Mouse (Mus musculus): Measurements from ENCODE around the gene Edrf1. TPM values are rescaled to one million over a fixed set of nuclear protein-coding genes. Genes with fewer than 3 reads are reported as not detected.

Edrf1 gene
- polyA plus RNA-seq, 1 experiment from 2014 or later = 25.5 TPM

- no peak overlapping the region for H3K4me2 ChIP-seq (replicated peaks; ENCODE audit: low read depth, low read length)
- H3K27ac ChIP-seq (ENCODE audit: low read length) = peak overlapping the region; percentile 61
- WGBS = 38% methylated on average over 10 of the region's 12 CpGs
Measured at GRCm38 (mm10) chr7:133634932-133635650, 2.3 kb upstream of the Edrf1 start.

GRCm38 (mm10) chr7:133636738-133637352 is 498 bp upstream of the Edrf1 start:
- no peak; the same call in 1 of the 2 replicates for ATAC-seq (ENCODE audit: insufficient number of reproducible peaks, insufficient read depth, low FRiP score, low read depth)
- Histone ChIP-seq H3K4me1 (ENCODE audit: control insufficient read depth, insufficient read depth, low read length) (peaks cover 8% of the 10 kb centered on the region; the same call in 1 of the 2 replicates), H3K4me2 (replicated peaks; ENCODE audit: low read depth, low read length) (peak overlapping the region; percentile 63), H3K9ac (replicated peaks; ENCODE audit: low read depth, low read length) (peak overlapping the region; percentile 67), H3K27me3 (ENCODE audit: control insufficient read depth, insufficient read depth, low read length) (no peaks in the 10 kb centered on the region), H3K9me3 (ENCODE audit: control insufficient read depth, low read depth, low read length) (no peaks in the 10 kb centered on the region), H3K4me3 (ENCODE audit: low read depth, low read length) (peak overlapping the region; percentile 94), H3K27ac (ENCODE audit: low read length) (peak overlapping the region; percentile 58), H3K36me3 (ENCODE audit: control insufficient read depth, insufficient read depth, low read length) (peaks cover 15% of the 10 kb centered on the region)
- WGBS = 4% methylated on average over 21 of the region's 21 CpGs

More at GRCm38 (mm10) chr7:133634932-133635650, 2.3 kb upstream of the Edrf1 start:
- ATAC-seq (ENCODE audit: insufficient number of reproducible peaks, insufficient read depth, low FRiP score, low read depth) = no peak
- Histone ChIP-seq H3K27me3 (ENCODE audit: control insufficient read depth, insufficient read depth, low read length) (no peaks in the 10 kb centered on the region), H3K36me3 (ENCODE audit: control insufficient read depth, insufficient read depth, low read length) (no peaks in the 10 kb centered on the region), H3K4me3 (ENCODE audit: low read depth, low read length) (no peak overlapping the region), H3K9me3 (ENCODE audit: control insufficient read depth, low read depth, low read length) (no peaks in the 10 kb centered on the region), H3K4me1 (ENCODE audit: control insufficient read depth, insufficient read depth, low read length) (peaks cover 8% of the 10 kb centered on the region; the same call in 1 of the 2 replicates), H3K9ac (replicated peaks; ENCODE audit: low read depth, low read length) (no peak overlapping the region)

- Histone ChIP-seq H3K4me3 (ENCODE audit: low read depth, low read length) (peak overlapping the region; percentile 94), H3K36me3 (ENCODE audit: control insufficient read depth, insufficient read depth, low read length) (peaks cover 29% of the 10 kb centered on the region), H3K9me3 (ENCODE audit: control insufficient read depth, low read depth, low read length) (no peaks in the 10 kb centered on the region), H3K27ac (ENCODE audit: low read length) (no peak overlapping the region), H3K4me2 (replicated peaks; ENCODE audit: low read depth, low read length) (peak overlapping the region; percentile 86), H3K9ac (replicated peaks; ENCODE audit: low read depth, low read length) (peak overlapping the region; percentile 92), H3K4me1 (ENCODE audit: control insufficient read depth, insufficient read depth, low read length) (peaks cover 8% of the 10 kb centered on the region; the same call in 1 of the 2 replicates), H3K27me3 (ENCODE audit: control insufficient read depth, insufficient read depth, low read length) (no peaks in the 10 kb centered on the region)
- 7% methylated on average over 13 of the region's 13 CpGs for WGBS
- no peak for ATAC-seq (ENCODE audit: insufficient number of reproducible peaks, insufficient read depth, low FRiP score, low read depth)
Measured at GRCm38 (mm10) chr7:133638306-133638705, 963 bp downstream of the Edrf1 start.

GRCm38 (mm10) chr7:133638821-133639220 is 1.5 kb downstream of the Edrf1 start:
- Histone ChIP-seq H3K27me3 (ENCODE audit: control insufficient read depth, insufficient read depth, low read length) (no peaks in the 10 kb centered on the region), H3K36me3 (ENCODE audit: control insufficient read depth, insufficient read depth, low read length) (peaks cover 34% of the 10 kb centered on the region), H3K27ac (ENCODE audit: low read length) (no peak overlapping the region), H3K4me2 (replicated peaks; ENCODE audit: low read depth, low read length) (peak overlapping the region; percentile 86; the same call in 1 of the 2 replicates), H3K4me1 (ENCODE audit: control insufficient read depth, insufficient read depth, low read length) (peaks cover 8% of the 10 kb centered on the region; the same call in 1 of the 2 replicates), H3K4me3 (ENCODE audit: low read depth, low read length) (peak overlapping the region; percentile 94; the same call in 1 of the 2 replicates), H3K9me3 (ENCODE audit: control insufficient read depth, low read depth, low read length) (no peaks in the 10 kb centered on the region), H3K9ac (replicated peaks; ENCODE audit: low read depth, low read length) (no peak overlapping the region)
- WGBS = 87% methylated on average over 13 of the region's 13 CpGs
- no peak for ATAC-seq (ENCODE audit: insufficient number of reproducible peaks, insufficient read depth, low FRiP score, low read depth)

GRCm38 (mm10) chr7:133645716-133646115 is 8.4 kb downstream of the Edrf1 start:
- no peak for ATAC-seq (ENCODE audit: insufficient number of reproducible peaks, insufficient read depth, low FRiP score, low read depth)
- no peak overlapping the region for H3K4me3 ChIP-seq (ENCODE audit: low read depth, low read length)
- H3K27me3 ChIP-seq (ENCODE audit: control insufficient read depth, insufficient read depth, low read length) = no peaks in the 10 kb centered on the region
- no peak overlapping the region for H3K9ac ChIP-seq (replicated peaks; ENCODE audit: low read depth, low read length)
- no peak overlapping the region for H3K27ac ChIP-seq (ENCODE audit: low read length)
- H3K9me3 ChIP-seq (ENCODE audit: control insufficient read depth, low read depth, low read length) = no peaks in the 10 kb centered on the region
- no peaks in the 10 kb centered on the region for H3K4me1 ChIP-seq (ENCODE audit: control insufficient read depth, insufficient read depth, low read length)
- WGBS = 93% methylated on average over 6 of the region's 6 CpGs
- H3K4me2 ChIP-seq (replicated peaks; ENCODE audit: low read depth, low read length) = no peak overlapping the region
- peaks cover 84% of the 10 kb centered on the region for H3K36me3 ChIP-seq (ENCODE audit: control insufficient read depth, insufficient read depth, low read length)

GRCm38 (mm10) chr7:133662467-133662866 is 25.1 kb downstream of the Edrf1 start:
- no peak overlapping the region for H3K27ac ChIP-seq (ENCODE audit: low read length)
- H3K4me3 ChIP-seq (ENCODE audit: low read depth, low read length) = no peak overlapping the region
- no peaks in the 10 kb centered on the region for H3K27me3 ChIP-seq (ENCODE audit: control insufficient read depth, insufficient read depth, low read length)
- ATAC-seq (ENCODE audit: insufficient number of reproducible peaks, insufficient read depth, low FRiP score, low read depth) = no peak
- H3K9me3 ChIP-seq (ENCODE audit: control insufficient read depth, low read depth, low read length) = no peaks in the 10 kb centered on the region
- peaks cover 73% of the 10 kb centered on the region for H3K36me3 ChIP-seq (ENCODE audit: control insufficient read depth, insufficient read depth, low read length)
- no peak overlapping the region for H3K4me2 ChIP-seq (replicated peaks; ENCODE audit: low read depth, low read length)
- no peaks in the 10 kb centered on the region for H3K4me1 ChIP-seq (ENCODE audit: control insufficient read depth, insufficient read depth, low read length)
- WGBS = 76% methylated on average over 1 of the region's 1 CpGs
- H3K9ac ChIP-seq (replicated peaks; ENCODE audit: low read depth, low read length) = no peak overlapping the region

GRCm38 (mm10) chr7:133669071-133669470 is 31.7 kb downstream of the Edrf1 start:
- Histone ChIP-seq H3K4me1 (ENCODE audit: control insufficient read depth, insufficient read depth, low read length) (no peaks in the 10 kb centered on the region), H3K9me3 (ENCODE audit: control insufficient read depth, low read depth, low read length) (no peaks in the 10 kb centered on the region), H3K36me3 (ENCODE audit: control insufficient read depth, insufficient read depth, low read length) (peaks cover 66% of the 10 kb centered on the region), H3K4me2 (replicated peaks; ENCODE audit: low read depth, low read length) (no peak overlapping the region), H3K9ac (replicated peaks; ENCODE audit: low read depth, low read length) (no peak overlapping the region), H3K4me3 (ENCODE audit: low read depth, low read length) (no peak overlapping the region), H3K27ac (ENCODE audit: low read length) (no peak overlapping the region), H3K27me3 (ENCODE audit: control insufficient read depth, insufficient read depth, low read length) (no peaks in the 10 kb centered on the region)
- no peak for ATAC-seq (ENCODE audit: insufficient number of reproducible peaks, insufficient read depth, low FRiP score, low read depth)
- WGBS = 86% methylated on average over 1 of the region's 1 CpGs

GRCm38 (mm10) chr7:133669946-133670345 is 32.6 kb downstream of the Edrf1 start:
- H3K4me3 ChIP-seq (ENCODE audit: low read depth, low read length) = no peak overlapping the region
- no peak for ATAC-seq (ENCODE audit: insufficient number of reproducible peaks, insufficient read depth, low FRiP score, low read depth)
- no peak overlapping the region for H3K9ac ChIP-seq (replicated peaks; ENCODE audit: low read depth, low read length)
- peaks cover 62% of the 10 kb centered on the region for H3K36me3 ChIP-seq (ENCODE audit: control insufficient read depth, insufficient read depth, low read length)
- no peaks in the 10 kb centered on the region for H3K4me1 ChIP-seq (ENCODE audit: control insufficient read depth, insufficient read depth, low read length)
- no peak overlapping the region for H3K4me2 ChIP-seq (replicated peaks; ENCODE audit: low read depth, low read length)
- no peak overlapping the region for H3K27ac ChIP-seq (ENCODE audit: low read length)
- H3K27me3 ChIP-seq (ENCODE audit: control insufficient read depth, insufficient read depth, low read length) = no peaks in the 10 kb centered on the region
- WGBS = 95% methylated on average over 9 of the region's 9 CpGs
- H3K9me3 ChIP-seq (ENCODE audit: control insufficient read depth, low read depth, low read length) = no peaks in the 10 kb centered on the region

Measured in stomach, embryonic 14.5 days (tissue).